Mouse (Mus musculus) left cerebral cortex, postnatal 10 days (tissue): Measurements from ENCODE around the gene Adssl1. TPM values are rescaled to one million over a fixed set of nuclear protein-coding genes. Genes with fewer than 3 reads are reported as not detected.
A peak's percentile ranks its signal among the peaks of the same experiment; 100 is the strongest.

Source experiments
- microRNA-seq: library from miRNA; unstranded; fragments of <30 nt; microRNA quantifications from one replicate; pipeline ENCODE4 v1.2.0, GENCODE M21; 2022
- total RNA-seq, 2 experiments: library from RNA; stranded (reverse); gene quantifications; 2 replicates each; pipeline ENCODE4 v1.2.3; 2021

The Adssl1 gene
- total RNA-seq, 2 experiments from 2014 or later = 2.8 to 3.9 TPM

Small RNAs within 50 kb of the gene (microRNA-seq; reads per million reads assigned to microRNA genes)
- gene Mir6939 = 6.6 reads per million, percentile 24 among the genes with 10 or more reads in this experiment

Other genes with a start within 250 kb of the Adssl1 start
- under 1 TPM; 0.53 to 0.62 TPM for gene A530016L24Rik, start 130.6 kb upstream of the Adssl1 start, total RNA-seq
- 100 to 1,000 TPM; 142 to 145 TPM for gene Tmem179, start 103.3 kb upstream of the Adssl1 start, total RNA-seq
- gene Inf2, start 31.3 kb upstream of the Adssl1 start, total RNA-seq = 10 to 100 TPM; 53.3 to 62.6 TPM
- gene Siva1, start 24.6 kb downstream of the Adssl1 start, total RNA-seq = 10 to 100 TPM; 14.3 to 15.5 TPM
- 100 to 1,000 TPM; 166 to 169 TPM for gene Akt1, start 54.8 kb downstream of the Adssl1 start, total RNA-seq
- gene Zbtb42, start 58.8 kb downstream of the Adssl1 start, total RNA-seq = under 1 TPM; 0.28 to 0.34 TPM
- 100 to 1,000 TPM; 222 to 234 TPM for gene Cep170b, start 100.4 kb downstream of the Adssl1 start, total RNA-seq
- 10 to 100 TPM in 1 of 2 experiments, 1 to 10 TPM in 1; 10.0 to 11.9 TPM for gene Pld4, start 140.6 kb downstream of the Adssl1 start, total RNA-seq
- gene Ahnak2, start 182.6 kb downstream of the Adssl1 start, total RNA-seq = 10 to 100 TPM; 13.8 to 14.5 TPM
- gene Clba1, start 188.9 kb downstream of the Adssl1 start, total RNA-seq = 10 to 100 TPM; 14.6 to 16.5 TPM
- gene Cdca4, start 209.4 kb downstream of the Adssl1 start, total RNA-seq = 10 to 100 TPM; 11.5 TPM
- not detected for gene Gpr132, start 248.2 kb downstream of the Adssl1 start, total RNA-seq